Mouse (Mus musculus) common myeloid progenitor, adult 5-6 weeks (primary cell): ENCODE measurements around the gene Sppl2a. TPM values are rescaled to one million over a fixed set of nuclear protein-coding genes. Genes with fewer than 3 reads are reported as not detected.
"Not testable (repeated sequence)": the region's sequence is repeated elsewhere in the genome, so short reads cannot be mapped to it uniquely, and the experiment has no call there.

ENCODE experiments used
- ATAC-seq: replicated peaks from 2 replicates; pipeline ENCODE4 v1.8.0; 2016; ENCODE audit warnings: low read depth, mild to moderate bottlenecking, moderate TSS enrichment, inconsistent platforms; ENCODE audit not compliant: poor library complexity, severe bottlenecking
- total RNA-seq: library from RNA; stranded (forward); fragments of 200-1000, 187-1606 nt; gene quantifications from 2 replicates; pipeline ENCODE4 v1.2.3, GENCODE M21; 2017

Sppl2a gene
- 34.6 and 36.8 TPM in 2 replicates for total RNA-seq

- ATAC-seq, result peak; percentile 97
Observed at GRCm38 (mm10) chr2:126932897-126933641, at the start of gene Sppl2a. Gene Sppl2a (minus strand): TSS chr2:126933235.

GRCm38 (mm10) chr2:126977428-126977827, 44.4 kb upstream of the Sppl2a start:
- no peak for ATAC-seq

DNA sequence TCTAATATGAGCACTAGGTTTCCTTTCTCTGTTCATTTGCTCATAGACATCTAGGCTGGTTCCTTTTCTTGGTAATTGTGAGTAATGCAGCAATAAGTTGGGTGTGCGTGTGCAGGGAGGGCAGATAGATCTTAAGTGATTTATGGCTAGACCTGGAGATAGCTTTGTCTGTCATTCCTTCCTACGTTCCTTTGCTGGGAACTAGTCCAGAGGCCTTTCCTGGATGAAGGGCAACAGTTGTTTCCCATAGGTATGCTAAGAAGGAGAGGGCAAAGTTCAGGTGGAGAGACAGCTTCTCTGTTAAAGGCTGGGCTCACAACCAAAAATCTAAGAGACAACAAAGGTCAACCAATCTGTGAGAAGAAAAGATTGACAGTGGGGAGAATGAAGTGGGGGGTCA, 28.7 kb upstream of the Sppl2a start:
- no peak for ATAC-seq

DNA sequence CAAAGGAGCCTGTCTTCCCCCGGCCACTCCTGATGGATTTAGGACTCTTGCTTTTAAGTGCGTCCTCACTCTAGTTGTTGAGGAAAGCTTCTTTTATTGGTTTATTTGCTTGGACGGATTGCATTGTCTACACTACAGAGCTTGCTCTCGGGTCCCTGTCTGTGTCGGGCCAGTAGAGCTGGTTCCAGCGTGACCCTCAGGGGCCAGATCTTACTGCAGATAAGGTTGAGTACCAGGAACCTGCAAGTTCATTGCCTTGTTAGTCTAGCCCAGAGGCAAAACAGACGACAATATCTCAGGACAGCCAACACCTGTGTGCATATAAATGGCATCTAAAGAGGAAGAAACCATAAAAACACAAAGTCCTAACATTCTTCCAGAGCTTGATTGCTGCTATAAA, 22.6 kb upstream of the Sppl2a start:
- no peak for ATAC-seq

DNA sequence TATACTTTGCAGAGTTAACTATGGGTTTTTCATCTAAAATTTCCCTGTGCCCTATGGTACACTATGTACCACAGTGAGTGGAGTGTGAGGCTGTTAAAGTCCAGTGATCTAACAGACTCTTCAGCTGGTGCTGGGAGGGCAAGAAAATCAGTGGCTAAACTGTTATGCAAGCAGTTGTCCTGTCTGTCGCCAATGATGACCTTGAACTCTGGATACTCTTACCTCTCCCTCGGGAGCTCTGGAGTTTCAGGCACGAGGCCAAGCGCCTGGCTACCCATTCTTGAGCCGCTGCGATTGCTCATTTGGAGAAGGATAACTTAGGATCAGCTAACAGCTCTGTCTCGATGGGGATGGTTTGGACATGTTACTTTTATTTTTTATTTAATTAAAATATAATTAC, 18.1 kb upstream of the Sppl2a start:
- ATAC-seq, result no peak

GRCm38 (mm10) chr2:126950453-126950852, 17.4 kb upstream of the Sppl2a start:
- ATAC-seq, result no peak

DNA sequence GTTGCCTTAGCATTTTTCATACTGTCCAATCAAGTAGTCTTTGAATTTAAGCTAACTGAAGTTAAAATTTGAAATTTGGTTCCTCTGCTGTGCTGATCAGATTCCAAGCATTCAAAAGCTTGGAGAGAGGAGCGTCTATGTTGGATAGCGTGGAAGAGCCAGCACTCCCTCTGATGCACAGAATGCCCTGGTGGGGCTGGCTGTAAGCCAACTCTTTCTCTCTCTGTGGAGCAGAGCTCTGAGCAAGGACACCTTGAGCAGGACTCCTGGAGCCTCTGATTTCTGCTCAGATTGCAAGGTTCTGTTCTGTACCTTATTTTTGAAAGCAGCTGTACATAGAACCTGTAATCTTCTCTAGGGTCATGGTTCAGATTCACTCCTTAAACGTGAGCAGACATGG, 16.8 kb upstream of the Sppl2a start:
- ATAC-seq, result no peak

GRCm38 (mm10) chr2:126949297-126949696, 16.3 kb upstream of the Sppl2a start:
- ATAC-seq, result not testable (repeated sequence)

DNA sequence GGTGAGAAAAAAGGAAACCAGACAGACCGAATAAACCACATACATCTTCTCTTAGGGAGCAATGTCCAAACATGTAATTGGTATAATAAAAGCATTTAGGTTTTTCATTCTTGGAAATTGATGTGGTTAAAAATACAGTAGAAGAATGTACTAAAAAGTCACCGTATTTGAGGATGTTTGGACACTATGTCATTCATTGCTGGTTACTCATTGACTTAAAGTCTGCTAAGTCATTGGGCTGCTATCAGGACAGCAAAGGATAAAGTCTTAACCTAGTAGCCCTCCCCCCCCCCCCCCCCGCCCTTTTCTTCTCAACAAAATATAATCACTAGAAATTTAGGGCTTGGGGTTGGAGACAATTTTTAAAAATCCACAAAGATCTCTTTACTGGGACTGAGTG, 15.2 kb upstream of the Sppl2a start:
- ATAC-seq, result no peak

DNA sequence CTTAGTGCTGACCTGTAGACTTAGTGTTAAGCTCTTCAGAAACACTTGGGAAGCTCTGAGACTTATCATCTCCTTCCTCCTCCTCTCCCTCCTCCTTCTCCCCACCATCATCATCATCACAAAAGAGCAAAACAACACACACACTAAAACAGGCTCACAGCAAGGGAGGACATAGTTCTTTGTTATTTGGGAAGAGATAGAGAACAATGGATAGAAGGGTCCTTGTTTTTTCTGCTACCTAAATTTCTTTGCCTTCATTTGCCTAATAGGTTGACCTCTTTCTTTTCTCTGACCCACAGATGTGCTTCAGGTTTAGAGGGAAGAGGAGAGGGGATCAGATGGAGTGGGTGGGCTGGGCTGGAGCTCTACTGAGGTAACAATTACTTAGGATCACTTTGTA, 14.6 kb upstream of the Sppl2a start:
- no peak for ATAC-seq

GRCm38 (mm10) chr2:126943211-126943610, 10.2 kb upstream of the Sppl2a start:
- ATAC-seq, result no peak

- ATAC-seq, result no peak
Observed at GRCm38 (mm10) chr2:126940314-126940866, 7.4 kb upstream of the Sppl2a start.

- no peak for ATAC-seq
Observed at GRCm38 (mm10) chr2:126938069-126938468, 5.0 kb upstream of the Sppl2a start.

DNA sequence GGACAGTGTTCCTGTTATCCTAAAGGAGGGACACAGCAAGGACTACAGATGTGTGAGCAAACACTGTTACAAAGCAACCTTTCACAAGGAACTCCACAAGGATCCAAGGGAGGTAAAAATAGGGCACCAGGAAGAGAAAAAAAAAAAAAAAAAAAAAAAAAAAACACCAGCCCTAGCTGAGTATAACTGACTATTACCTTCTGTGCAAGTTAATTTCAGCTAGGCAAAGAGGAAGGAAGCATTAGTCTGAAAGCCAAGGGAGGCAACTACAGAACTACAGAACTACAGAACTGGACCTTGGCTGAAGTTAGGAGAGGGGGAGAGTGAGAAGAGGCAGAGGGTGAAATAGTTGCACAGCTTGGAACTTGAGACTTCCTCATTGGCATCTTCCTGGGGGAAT, 886 bp upstream of the Sppl2a start:
- ATAC-seq, result no peak

DNA sequence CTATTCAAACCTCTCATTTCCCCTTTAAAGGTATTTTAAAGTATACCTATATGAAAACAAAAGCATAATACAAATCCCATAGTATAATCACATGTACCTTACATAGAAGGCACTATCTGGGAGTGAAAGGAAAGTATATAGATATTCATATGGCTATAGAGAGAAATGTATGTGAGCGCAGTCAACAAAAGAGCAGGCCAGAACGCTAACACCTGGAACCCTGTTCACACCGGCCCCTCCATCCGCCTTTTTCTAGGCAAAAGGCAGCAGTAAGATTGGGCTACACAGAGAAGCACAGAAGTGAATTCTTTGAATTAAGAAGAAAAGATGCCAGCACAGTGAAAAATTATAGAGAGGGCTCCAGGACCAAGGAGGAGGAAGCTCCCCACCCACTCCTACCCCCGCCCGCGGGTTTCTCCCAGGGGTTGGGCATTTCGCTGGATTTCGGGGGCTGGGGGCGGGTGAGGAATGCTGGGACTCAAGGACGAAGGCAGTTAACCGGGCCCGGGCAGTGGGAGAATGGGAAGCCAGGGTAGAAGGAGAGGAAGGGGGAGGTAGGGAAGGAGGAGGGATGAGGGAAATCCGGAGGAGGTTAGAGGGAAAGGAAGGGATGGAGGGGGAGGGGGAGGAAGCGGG, 656 bp downstream of the Sppl2a start:
- ATAC-seq, result no peak

DNA sequence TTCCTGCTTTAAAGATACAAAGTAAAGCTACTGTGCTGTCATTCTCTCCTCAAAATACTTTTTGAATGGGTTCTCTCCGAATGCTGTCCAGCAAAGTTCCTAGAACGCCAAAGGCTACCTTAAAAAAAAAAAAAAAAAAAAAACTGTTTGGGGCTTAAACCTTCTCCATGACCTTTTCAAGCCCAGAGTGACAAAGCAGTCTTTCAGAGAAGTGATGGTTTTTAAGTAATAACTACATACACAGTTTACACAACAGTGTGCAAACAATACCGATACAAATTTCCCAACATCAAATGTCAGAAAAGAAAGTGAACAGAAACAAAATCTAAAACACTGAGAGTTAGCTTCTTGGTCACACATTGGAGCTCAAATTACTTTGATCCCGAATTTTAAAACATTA, 1.3 kb downstream of the Sppl2a start:
- ATAC-seq, result no peak

DNA sequence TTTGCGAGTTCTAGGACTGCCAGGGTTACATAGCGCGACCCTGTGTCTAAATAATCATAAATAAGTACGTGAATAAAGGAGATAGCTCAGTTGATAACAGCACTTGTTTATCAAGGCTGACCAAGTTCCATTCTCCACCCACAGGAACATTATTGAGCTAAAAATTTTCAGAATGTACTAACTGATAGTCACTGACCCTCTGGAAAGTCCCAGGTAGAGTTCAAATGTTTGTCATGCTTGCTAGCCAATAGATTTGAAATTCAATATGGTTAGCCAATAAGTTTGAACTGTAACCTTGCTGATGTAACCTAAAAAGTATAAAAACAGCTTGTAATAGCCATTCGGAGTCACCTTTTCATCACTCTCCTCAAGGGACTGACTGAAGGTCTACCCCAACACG, 4.4 kb downstream of the Sppl2a start:
- no peak for ATAC-seq

- ATAC-seq, result no peak
Observed at GRCm38 (mm10) chr2:126920358-126921060, 12.5 kb downstream of the Sppl2a start.

GRCm38 (mm10) chr2:126916236-126916635, 16.8 kb downstream of the Sppl2a start:
- ATAC-seq, result no peak

GRCm38 (mm10) chr2:126914096-126914495, 18.9 kb downstream of the Sppl2a start:
- ATAC-seq, result no peak

- ATAC-seq, result peak; percentile 60; the same call in 1 of the 2 replicates
Observed at GRCm38 (mm10) chr2:126904162-126904561, 28.9 kb downstream of the Sppl2a start.
